Mouse (Mus musculus) spleen, adult 2 months (tissue): ENCODE results near the gene Olfr479. TPM values are rescaled to one million over a fixed set of nuclear protein-coding genes. Genes with fewer than 3 reads are reported as not detected.
"Not testable (repeated sequence)": the region's sequence is repeated elsewhere in the genome, so short reads cannot be mapped to it uniquely, and the experiment has no call there.

ENCODE experiments used
- DNase-seq, 2 experiments: peaks; one replicate each; pipeline versions ENCODE4 v3.0.0 to v3.0.0-alpha.2; 2012 to 2021; ENCODE audit warnings: low spot score in 2 of 2, low read depth in 1 of 2
- H3K27ac ChIP-seq: fragments of 200-500 bp; 2 replicates; pipeline ENCODE4 v1.5.1; 2012; ENCODE audit warnings: low read length, inconsistent platforms; ENCODE audit not compliant: insufficient read depth
- H3K27me3 ChIP-seq: fragments of 200-500 bp; 2 replicates; pipeline ENCODE4 v1.6.1; 2012; ENCODE audit warnings: mild to moderate bottlenecking, moderate library complexity, low read length, inconsistent platforms; ENCODE audit not compliant: control insufficient read depth, insufficient read depth
- H3K36me3 ChIP-seq: fragments of 200-500 bp; 2 replicates; pipeline ENCODE4 v1.6.1; 2012; ENCODE audit warnings: mild to moderate bottlenecking, low read length, inconsistent platforms; ENCODE audit not compliant: control insufficient read depth, insufficient read depth
- H3K4me1 ChIP-seq: fragments of 200-500 bp; 2 replicates; pipeline ENCODE4 v1.6.1; 2011; ENCODE audit warnings: inconsistent platforms; ENCODE audit not compliant: control insufficient read depth, insufficient read depth, insufficient read length
- H3K4me3 ChIP-seq: fragments of 200-500 bp; 2 replicates; pipeline ENCODE4 v1.5.1; 2011; ENCODE audit warnings: mild to moderate bottlenecking, inconsistent platforms; ENCODE audit not compliant: insufficient read depth, insufficient read length; ENCODE audit errors: extremely low read depth
- CTCF ChIP-seq: fragments of 200-500 bp; IDR thresholded peaks from 2 replicates; pipeline ENCODE4 v1.5.1; 2011; ENCODE audit warnings: mild to moderate bottlenecking, inconsistent platforms; ENCODE audit not compliant: insufficient read depth, insufficient read length, insufficient replicate concordance; ENCODE audit errors: extremely low read depth
- POLR2A ChIP-seq: fragments of 200-500 bp; IDR thresholded peaks from 2 replicates; pipeline ENCODE4 v1.6.1; 2011; ENCODE audit warnings: low read depth, low read length, inconsistent platforms
- WGBS: fragments of 180-500 bp; shearing (Covaris S2); methylation state at CpG from one replicate; pipeline ENCODE4 v1.1.7; 2018; 5-methylcytosine and 5-hydroxymethylcytosine counted together
- polyA plus RNA-seq: library from polyadenylated mRNA; depleted of rRNA; stranded (reverse); fragments of >200 nt; gene quantifications from 2 replicates; pipeline ENCODE4 v1.2.3, GENCODE M21; 2012; rRNA removed

The Olfr479 gene
- not detected in 2 replicates for polyA plus RNA-seq

DNA sequence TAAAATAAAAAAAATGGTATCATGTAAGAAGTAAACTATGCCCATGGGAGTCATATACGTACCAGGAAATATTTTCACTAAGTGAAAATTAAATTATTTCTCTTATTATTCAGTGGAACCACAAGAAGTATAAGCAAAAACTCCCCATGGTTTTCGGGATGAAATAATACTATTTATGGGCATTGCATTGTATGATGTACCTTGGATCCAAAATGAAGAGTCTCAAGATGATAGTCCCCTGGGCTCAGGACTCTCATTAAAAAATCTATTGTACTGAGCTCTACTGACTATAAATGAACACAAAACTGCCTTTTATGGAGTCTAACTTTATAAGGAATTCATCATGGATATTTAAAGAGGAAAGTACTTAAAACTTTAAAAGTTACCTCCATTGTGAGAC lies at the start of gene Olfr479:
TSS of gene Olfr479 (plus strand) at position 301 of the 400 bp plus-strand sequence.
- no peak within 1 kb of the TSS for H3K27ac ChIP-seq
- no peaks in the 10 kb centered on the region for H3K4me1 ChIP-seq
- no peak within 1 kb of the TSS for H3K4me3 ChIP-seq
- H3K36me3 ChIP-seq = no peaks in the 10 kb centered on the region
- 88% methylated on average over 2 of the region's 2 CpGs for WGBS
- no peak for DNase-seq
- no peaks in the 10 kb centered on the region for H3K27me3 ChIP-seq
- no peak for TF ChIP-seq CTCF
- TF ChIP-seq POLR2A = no peak

DNA sequence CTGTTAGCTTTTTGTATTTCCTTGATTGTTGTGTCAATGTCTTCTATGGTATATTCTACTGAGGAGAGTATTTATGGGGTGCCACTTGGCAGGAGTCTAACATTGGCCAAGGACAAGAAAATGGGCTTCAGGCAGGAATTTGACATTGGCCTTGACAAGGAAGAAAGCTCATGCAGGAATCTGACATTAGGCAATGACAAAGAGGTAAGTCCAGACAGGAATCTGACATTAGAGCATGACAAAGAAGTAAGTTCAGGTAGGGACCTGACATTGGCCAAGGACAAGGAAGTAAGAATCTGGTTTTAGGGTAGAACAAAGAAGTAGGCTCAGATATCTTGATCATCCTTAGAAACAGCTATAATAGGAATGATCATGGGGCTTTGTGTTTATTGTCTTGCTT lies 36.2 kb upstream of the Olfr479 start:
- not testable (repeated sequence) for H3K27me3 ChIP-seq, H3K27ac ChIP-seq, H3K4me1 ChIP-seq, H3K4me3 ChIP-seq, H3K36me3 ChIP-seq, DNase-seq

GRCm38 (mm10) chr7:108033889-108034288 lies 16.6 kb upstream of the Olfr479 start, which contains the start of gene Olfr478:
Olfr478 (minus strand) TSS chr7:108033989.
- no peak for DNase-seq
- WGBS = 81% methylated on average over 3 of the region's 3 CpGs
- Histone ChIP-seq H3K27me3 (no peaks in the 10 kb centered on the region), H3K36me3 (no peaks in the 10 kb centered on the region), H3K4me3 (no peak within 1 kb of the TSS), H3K4me1 (no peaks in the 10 kb centered on the region), H3K27ac (no peak within 1 kb of the TSS)
- TF ChIP-seq CTCF = no peak
- no peak for TF ChIP-seq POLR2A

GRCm38 (mm10) chr7:108067246-108067645 lies 16.8 kb downstream of the Olfr479 start, which contains the start of gene Olfr480:
Olfr480 (minus strand) TSS chr7:108067346.
- Histone ChIP-seq H3K27me3 (no peaks in the 10 kb centered on the region), H3K27ac (no peak within 1 kb of the TSS), H3K36me3 (no peaks in the 10 kb centered on the region), H3K4me1 (no peaks in the 10 kb centered on the region), H3K4me3 (no peak within 1 kb of the TSS)
- 88% methylated on average over 1 of the region's 1 CpGs for WGBS
- no peak for DNase-seq
- no peak for TF ChIP-seq CTCF
- TF ChIP-seq POLR2A = no peak

DNA sequence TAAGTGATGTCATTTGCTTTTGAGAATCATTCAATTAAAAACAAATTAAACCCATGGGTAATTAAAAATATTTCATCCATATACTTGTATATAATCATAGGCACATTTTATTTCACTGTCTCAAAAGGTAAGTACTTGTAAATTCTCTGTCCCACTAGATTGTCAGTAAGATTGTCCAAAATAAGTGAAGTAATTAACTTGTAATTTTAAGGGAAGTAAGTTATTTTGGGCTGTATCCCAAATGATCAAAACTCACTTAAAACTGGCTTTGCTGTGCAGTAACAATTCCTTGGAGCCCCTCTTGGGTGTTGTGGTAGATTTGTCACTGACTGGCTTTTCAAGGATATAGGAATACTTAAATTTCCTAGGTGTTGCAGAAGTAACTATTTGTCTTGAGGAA lies 29.1 kb downstream of the Olfr479 start, which contains the start of gene Olfr481:
TSS of gene Olfr481 (plus strand) at position 301 of the 400 bp plus-strand sequence.
- Histone ChIP-seq H3K4me3 (no peak within 1 kb of the TSS), H3K27me3 (no peaks in the 10 kb centered on the region), H3K27ac (no peak within 1 kb of the TSS), H3K4me1 (no peaks in the 10 kb centered on the region), H3K36me3 (no peaks in the 10 kb centered on the region)
- TF ChIP-seq CTCF = no peak
- TF ChIP-seq POLR2A = no peak
- no peak for DNase-seq

- H3K36me3 ChIP-seq = no peaks in the 10 kb centered on the region
- no peak within 1 kb of the TSS for H3K27ac ChIP-seq
- no peak for TF ChIP-seq POLR2A
- TF ChIP-seq CTCF = no peak
- no peak for DNase-seq
- 83% methylated on average over 1 of the region's 1 CpGs for WGBS
- H3K4me3 ChIP-seq = no peak within 1 kb of the TSS
- no peaks in the 10 kb centered on the region for H3K27me3 ChIP-seq
- no peaks in the 10 kb centered on the region for H3K4me1 ChIP-seq
Observed at GRCm38 (mm10) chr7:108097486-108097885, 47.0 kb downstream of the Olfr479 start, which contains the start of gene Olfr482. Olfr482 (minus strand) TSS chr7:108097586.

- WGBS = 80% methylated on average over 1 of the region's 1 CpGs
- no peak within 1 kb of the TSS for H3K27ac ChIP-seq
- no peak for DNase-seq
- H3K27me3 ChIP-seq = no peaks in the 10 kb centered on the region
- H3K4me1 ChIP-seq = no peaks in the 10 kb centered on the region
- no peaks in the 10 kb centered on the region for H3K36me3 ChIP-seq
- no peak for TF ChIP-seq CTCF
- TF ChIP-seq POLR2A = no peak
- no peak within 1 kb of the TSS for H3K4me3 ChIP-seq
Observed at GRCm38 (mm10) chr7:108100549-108100948, 50.1 kb downstream of the Olfr479 start, which contains the start of gene Olfr483. Olfr483 (plus strand) TSS chr7:108100849.

Other genes starting within 250 kb of the Olfr479 start
- not detected in 2 replicates for gene Ovch2, start 249.5 kb upstream of the Olfr479 start, polyA plus RNA-seq
- not detected in 2 replicates for gene Olfr467, start 238.4 kb upstream of the Olfr479 start, polyA plus RNA-seq
- gene Olfr469, start 225.2 kb upstream of the Olfr479 start, polyA plus RNA-seq = not detected in 2 replicates
- gene Olfr470, start 203.2 kb upstream of the Olfr479 start, polyA plus RNA-seq = not detected in 2 replicates
- not detected in 2 replicates for gene Olfr472, start 152.8 kb upstream of the Olfr479 start, polyA plus RNA-seq
- not detected in 2 replicates for gene Olfr473, start 120.2 kb upstream of the Olfr479 start, polyA plus RNA-seq
- gene Olfr474, start 96.0 kb upstream of the Olfr479 start, polyA plus RNA-seq = not detected in 2 replicates
- not detected in 2 replicates for gene Olfr476, start 85.9 kb upstream of the Olfr479 start, polyA plus RNA-seq
- gene Olfr477, start 64.0 kb upstream of the Olfr479 start, polyA plus RNA-seq = not detected in 2 replicates
- gene Olfr478, start 16.7 kb upstream of the Olfr479 start, polyA plus RNA-seq = not detected in 2 replicates
- not detected in 2 replicates for gene Olfr480, start 16.7 kb downstream of the Olfr479 start, polyA plus RNA-seq
- not detected in 2 replicates for gene Olfr481, start 29.2 kb downstream of the Olfr479 start, polyA plus RNA-seq
- not detected in 2 replicates for gene Olfr482, start 46.9 kb downstream of the Olfr479 start, polyA plus RNA-seq
- not detected in 2 replicates for gene Olfr483, start 50.2 kb downstream of the Olfr479 start, polyA plus RNA-seq
- gene Olfr484, start 76.8 kb downstream of the Olfr479 start, polyA plus RNA-seq = not detected in 2 replicates
- not detected in 2 replicates for gene Olfr485, start 109.2 kb downstream of the Olfr479 start, polyA plus RNA-seq
- gene Olfr486, start 122.0 kb downstream of the Olfr479 start, polyA plus RNA-seq = not detected in 2 replicates
- gene Olfr487, start 163.9 kb downstream of the Olfr479 start, polyA plus RNA-seq = not detected in 2 replicates
- gene Olfr488, start 207.7 kb downstream of the Olfr479 start, polyA plus RNA-seq = not detected in 2 replicates
- not detected in 2 replicates for gene Olfr490, start 238.2 kb downstream of the Olfr479 start, polyA plus RNA-seq